Mouse (Mus musculus): ENCODE data around the gene Jakmip3. TPM values are rescaled to one million over a fixed set of nuclear protein-coding genes. Genes with fewer than 3 reads are reported as not detected.

The Jakmip3 gene
- total and polyA plus RNA-seq, 3 experiments, result 0.11 TPM; not detected in 2

DNA sequence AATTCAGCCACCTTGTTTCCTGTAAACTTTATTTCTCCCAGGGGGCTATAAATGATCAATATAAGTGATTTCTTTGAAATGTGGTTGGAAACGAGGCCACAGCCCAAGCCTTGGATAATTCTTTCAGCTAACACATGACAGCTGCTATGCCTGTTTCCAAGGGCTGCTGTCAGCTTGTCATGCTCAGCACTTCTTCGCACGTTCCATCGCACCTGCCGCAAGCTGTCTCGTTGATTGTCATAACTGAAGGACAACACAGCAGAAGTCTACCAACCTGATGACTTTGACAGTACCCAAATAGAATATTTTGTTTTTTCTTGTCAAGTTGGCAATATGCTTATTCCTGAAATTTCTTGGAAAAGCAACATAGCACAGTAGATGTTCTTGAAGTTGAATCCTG, 44.0 kb downstream of the Jakmip3 start:
- Histone ChIP-seq H3K9me3 (replicated peaks) (peaks cover 18% of the 10 kb centered on the region), H3K36me3 (replicated peaks) (no peaks in the 10 kb centered on the region), H3K27me3 (ENCODE audit: insufficient read depth, low read length) (no peaks in the 10 kb centered on the region; the same call in 1 of the 2 replicates), H3K4me1 (ENCODE audit: insufficient read depth, low read depth, low read length) (no peaks in the 10 kb centered on the region), H3K4me3 (ENCODE audit: low read depth, low read length) (no peak overlapping the region)
- ATAC-seq (ENCODE audit: extremely low read depth, insufficient number of reproducible peaks, low FRiP score, poor library complexity, severe bottlenecking) (no peak), DNase-seq (ENCODE audit: low spot score) (no peak)
- TF ChIP-seq GATA1 (IDR thresholded peaks at IDR 0.05; ENCODE audit: borderline replicate concordance, low read length) (no peak), TAL1 (conservative IDR thresholded peaks at IDR 0.05; ENCODE audit: low read depth, low read length) (no peak), GATA2 (IDR thresholded peaks at IDR 0.05; ENCODE audit: borderline replicate concordance, low read depth, low read length) (no peak), CTCF (IDR thresholded peaks at IDR 0.05; ENCODE audit: low read depth, low read length) (no peak), POLR2AphosphoS5 (IDR thresholded peaks at IDR 0.05; ENCODE audit: insufficient replicate concordance, low read depth, low read length) (no peak)

DNA sequence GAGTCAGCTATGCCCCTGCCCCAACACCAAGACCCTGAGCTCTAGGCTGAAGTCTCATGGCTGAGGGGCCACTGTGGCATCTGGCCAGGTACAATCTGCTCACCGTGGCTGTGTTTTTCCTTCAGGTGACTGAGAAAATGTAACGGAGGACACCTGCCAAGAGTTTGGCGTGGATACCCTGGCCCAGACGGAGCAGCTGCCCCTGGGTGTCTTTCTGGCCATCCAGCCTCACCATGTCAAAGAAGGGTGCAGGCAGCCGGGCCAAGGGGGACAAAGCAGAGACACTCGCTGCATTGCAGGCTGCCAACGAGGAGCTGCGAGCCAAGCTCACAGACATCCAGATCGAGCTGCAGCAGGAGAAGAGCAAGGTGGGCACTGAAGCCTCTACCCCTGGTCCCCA, 48.6 kb downstream of the Jakmip3 start:
- peaks cover 16% of the 10 kb centered on the region for H3K9me3 ChIP-seq (replicated peaks)
- DNase-seq (ENCODE audit: low spot score) (no peak), ATAC-seq (ENCODE audit: extremely low read depth, insufficient number of reproducible peaks, low FRiP score, poor library complexity, severe bottlenecking) (no peak)
- TF ChIP-seq TAL1 (conservative IDR thresholded peaks at IDR 0.05; ENCODE audit: low read depth, low read length) (no peak), POLR2AphosphoS5 (IDR thresholded peaks at IDR 0.05; ENCODE audit: insufficient replicate concordance, low read depth, low read length) (no peak), GATA1 (IDR thresholded peaks at IDR 0.05; ENCODE audit: borderline replicate concordance, low read length) (no peak), GATA2 (IDR thresholded peaks at IDR 0.05; ENCODE audit: borderline replicate concordance, low read depth, low read length) (no peak), CTCF (IDR thresholded peaks at IDR 0.05; ENCODE audit: low read depth, low read length) (no peak)
- H3K4me3 ChIP-seq (ENCODE audit: low read depth, low read length), result no peak overlapping the region
- H3K36me3 ChIP-seq (replicated peaks), result no peaks in the 10 kb centered on the region
- H3K4me1 ChIP-seq (ENCODE audit: insufficient read depth, low read depth, low read length), result no peaks in the 10 kb centered on the region
- no peaks in the 10 kb centered on the region; the same call in 1 of the 2 replicates for H3K27me3 ChIP-seq (ENCODE audit: insufficient read depth, low read length)

GRCm38 (mm10) chr7:139002692-139003091, 62.2 kb downstream of the Jakmip3 start:
- H3K4me1 ChIP-seq (ENCODE audit: insufficient read depth, low read depth, low read length), result no peaks in the 10 kb centered on the region
- no peak for TF ChIP-seq CTCF (IDR thresholded peaks at IDR 0.05; ENCODE audit: low read depth, low read length)
- no peak for TF ChIP-seq POLR2AphosphoS5 (IDR thresholded peaks at IDR 0.05; ENCODE audit: insufficient replicate concordance, low read depth, low read length)
- no peak for TF ChIP-seq GATA1 (IDR thresholded peaks at IDR 0.05; ENCODE audit: borderline replicate concordance, low read length)
- TF ChIP-seq GATA2 (IDR thresholded peaks at IDR 0.05; ENCODE audit: borderline replicate concordance, low read depth, low read length), result no peak
- no peak for TF ChIP-seq TAL1 (conservative IDR thresholded peaks at IDR 0.05; ENCODE audit: low read depth, low read length)
- H3K4me3 ChIP-seq (ENCODE audit: low read depth, low read length), result no peak overlapping the region
- no peak for ATAC-seq (ENCODE audit: extremely low read depth, insufficient number of reproducible peaks, low FRiP score, poor library complexity, severe bottlenecking)
- no peaks in the 10 kb centered on the region for H3K27me3 ChIP-seq (ENCODE audit: insufficient read depth, low read length)
- peaks cover 30% of the 10 kb centered on the region for H3K9me3 ChIP-seq (replicated peaks)
- DNase-seq (ENCODE audit: low spot score), result no peak
- H3K36me3 ChIP-seq (replicated peaks), result no peaks in the 10 kb centered on the region

- TF ChIP-seq GATA2 (IDR thresholded peaks at IDR 0.05; ENCODE audit: borderline replicate concordance, low read depth, low read length) (no peak), CTCF (IDR thresholded peaks at IDR 0.05; ENCODE audit: low read depth, low read length) (no peak), POLR2AphosphoS5 (IDR thresholded peaks at IDR 0.05; ENCODE audit: insufficient replicate concordance, low read depth, low read length) (no peak), GATA1 (IDR thresholded peaks at IDR 0.05; ENCODE audit: borderline replicate concordance, low read length) (no peak), TAL1 (conservative IDR thresholded peaks at IDR 0.05; ENCODE audit: low read depth, low read length) (no peak)
- ATAC-seq (ENCODE audit: extremely low read depth, insufficient number of reproducible peaks, low FRiP score, poor library complexity, severe bottlenecking), result no peak
- H3K27me3 ChIP-seq (ENCODE audit: insufficient read depth, low read length), result no peaks in the 10 kb centered on the region
- peaks cover 30% of the 10 kb centered on the region for H3K9me3 ChIP-seq (replicated peaks)
- no peak for DNase-seq (ENCODE audit: low spot score)
- H3K4me3 ChIP-seq (ENCODE audit: low read depth, low read length), result no peak overlapping the region
- no peaks in the 10 kb centered on the region for H3K36me3 ChIP-seq (replicated peaks)
- no peaks in the 10 kb centered on the region for H3K4me1 ChIP-seq (ENCODE audit: insufficient read depth, low read depth, low read length)
Measured at GRCm38 (mm10) chr7:139003250-139003649, 62.7 kb downstream of the Jakmip3 start.

DNA sequence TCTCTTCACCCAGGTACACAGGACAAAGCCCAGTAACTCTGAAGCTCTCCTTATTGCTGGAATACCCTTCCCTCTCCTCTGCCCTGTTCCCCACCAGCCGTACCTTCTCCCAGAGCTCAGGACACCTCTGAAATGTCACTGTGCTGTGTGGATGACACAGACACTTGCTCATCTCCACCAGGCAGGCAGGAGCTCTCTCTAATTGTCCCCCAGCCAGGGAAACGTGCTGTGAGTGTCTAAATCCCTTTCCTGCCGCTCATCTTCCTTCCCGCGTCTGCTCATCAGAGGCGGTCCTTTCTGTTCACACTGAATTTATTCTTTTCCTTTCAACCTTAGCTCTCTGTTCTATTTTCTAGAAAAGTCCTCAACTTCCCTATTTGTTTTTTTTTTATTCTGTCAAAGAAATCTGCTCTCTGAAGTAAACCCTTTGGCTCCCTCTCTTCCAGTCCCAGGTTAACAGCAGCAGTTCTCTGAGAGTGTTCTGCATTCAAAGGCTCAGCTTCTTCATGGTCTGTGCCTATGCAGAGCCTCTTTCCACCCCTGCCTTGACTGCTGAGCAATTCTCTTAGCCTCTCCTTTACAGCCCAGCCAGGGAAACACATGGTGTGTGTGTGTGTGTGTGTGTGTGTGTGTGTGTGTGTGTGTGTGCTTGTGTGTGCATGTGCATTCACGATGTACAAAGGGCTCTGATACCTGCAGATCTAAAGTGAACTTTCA, 69.4 kb downstream of the Jakmip3 start:
- no peak for TF ChIP-seq CTCF (IDR thresholded peaks at IDR 0.05; ENCODE audit: low read depth, low read length)
- no peak for TF ChIP-seq POLR2AphosphoS5 (IDR thresholded peaks at IDR 0.05; ENCODE audit: insufficient replicate concordance, low read depth, low read length)
- no peak for TF ChIP-seq GATA2 (IDR thresholded peaks at IDR 0.05; ENCODE audit: borderline replicate concordance, low read depth, low read length)
- H3K4me3 ChIP-seq (ENCODE audit: low read depth, low read length), result no peak overlapping the region
- no peaks in the 10 kb centered on the region for H3K4me1 ChIP-seq (ENCODE audit: insufficient read depth, low read depth, low read length)
- peaks cover 30% of the 10 kb centered on the region for H3K9me3 ChIP-seq (replicated peaks)
- DNase-seq (ENCODE audit: low spot score) (no peak), ATAC-seq (ENCODE audit: extremely low read depth, insufficient number of reproducible peaks, low FRiP score, poor library complexity, severe bottlenecking) (no peak)
- no peaks in the 10 kb centered on the region for H3K36me3 ChIP-seq (replicated peaks)
- H3K27me3 ChIP-seq (ENCODE audit: insufficient read depth, low read length), result no peaks in the 10 kb centered on the region

- no peaks in the 10 kb centered on the region for H3K36me3 ChIP-seq (replicated peaks)
- DNase-seq (ENCODE audit: low spot score) (no peak), ATAC-seq (ENCODE audit: extremely low read depth, insufficient number of reproducible peaks, low FRiP score, poor library complexity, severe bottlenecking) (no peak)
- H3K4me3 ChIP-seq (ENCODE audit: low read depth, low read length), result no peak overlapping the region
- peaks cover 38% of the 10 kb centered on the region for H3K9me3 ChIP-seq (replicated peaks)
- H3K27me3 ChIP-seq (ENCODE audit: insufficient read depth, low read length), result no peaks in the 10 kb centered on the region
- H3K4me1 ChIP-seq (ENCODE audit: insufficient read depth, low read depth, low read length), result no peaks in the 10 kb centered on the region
- TF ChIP-seq CTCF (IDR thresholded peaks at IDR 0.05; ENCODE audit: low read depth, low read length) (peak; percentile 52), GATA1 (IDR thresholded peaks at IDR 0.05; ENCODE audit: borderline replicate concordance, low read length) (no peak), TAL1 (conservative IDR thresholded peaks at IDR 0.05; ENCODE audit: low read depth, low read length) (no peak), GATA2 (IDR thresholded peaks at IDR 0.05; ENCODE audit: borderline replicate concordance, low read depth, low read length) (no peak), POLR2AphosphoS5 (IDR thresholded peaks at IDR 0.05; ENCODE audit: insufficient replicate concordance, low read depth, low read length) (no peak)
Measured at GRCm38 (mm10) chr7:139011027-139011426, 70.5 kb downstream of the Jakmip3 start.
